Mouse (Mus musculus): ENCODE measurements at regions not wholly inside any gene's neighbourhood (a gene's known extent, or its start where the extent isn't known, plus 50 kb on each side); places are given as distances from the start of the nearest gene placed in this dataset.

DNA sequence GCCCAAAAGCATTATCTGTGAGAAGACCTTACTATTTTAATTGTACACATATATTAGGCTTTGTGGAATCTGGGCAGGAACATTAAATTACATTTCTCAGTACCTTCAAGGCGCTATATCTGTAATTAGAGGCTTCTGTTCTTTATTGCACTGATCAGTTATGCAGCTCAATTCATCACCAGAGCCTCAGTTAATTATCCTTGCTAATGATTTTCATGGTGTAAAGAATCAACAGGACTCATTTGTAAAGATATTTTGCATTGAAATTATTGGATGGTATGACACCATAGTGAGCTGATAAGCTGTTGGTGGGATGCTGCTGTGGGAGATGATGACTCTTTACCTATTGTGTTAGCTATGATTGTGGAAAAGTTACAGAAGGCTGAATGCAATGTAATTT lies 1490.9 kb upstream of the Slc39a10 start:
- DNase-seq (ENCODE audit: low spot score), result no peak

DNA sequence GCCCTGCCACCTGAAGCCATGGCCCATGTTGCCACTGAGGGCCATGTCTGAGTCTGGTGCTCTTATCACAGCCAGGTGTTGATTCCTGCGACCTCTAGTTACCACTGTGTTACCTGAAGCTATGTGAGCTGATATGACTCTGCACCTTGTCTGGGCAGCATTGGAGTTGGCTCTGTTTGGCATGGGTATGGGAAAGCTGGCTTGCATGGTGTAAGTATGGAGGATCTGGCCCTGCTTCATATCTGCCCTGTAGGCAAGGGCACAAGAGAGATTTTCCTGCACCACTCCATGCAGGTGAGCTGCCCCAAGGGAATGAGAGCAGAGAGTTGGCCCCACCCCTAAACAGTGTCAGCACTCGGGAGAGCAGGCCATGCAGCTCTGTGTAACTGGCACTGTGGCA lies 1487.5 kb upstream of the Slc39a10 start:
- DNase-seq (ENCODE audit: low spot score), result no peak

DNA sequence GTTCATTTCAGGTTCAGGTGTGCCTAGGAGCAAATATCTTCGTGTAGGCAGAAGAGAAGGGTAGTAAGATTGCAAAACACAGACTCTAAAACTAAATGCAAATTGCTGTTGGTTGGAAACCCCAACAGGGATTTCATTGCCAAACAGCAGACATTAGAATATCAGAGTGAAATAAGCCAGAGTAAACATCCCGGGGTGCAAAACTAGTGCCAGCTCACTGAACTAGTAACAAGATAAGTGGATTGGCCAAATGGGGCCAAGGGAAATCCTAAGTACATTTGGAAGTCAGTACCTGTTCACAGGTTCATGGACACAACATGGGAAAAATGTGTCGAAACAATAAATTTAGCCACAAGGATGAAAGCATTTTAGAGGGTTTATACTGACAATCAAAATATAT lies 1458.8 kb upstream of the Slc39a10 start:
- no peak for DNase-seq (ENCODE audit: low spot score)

DNA sequence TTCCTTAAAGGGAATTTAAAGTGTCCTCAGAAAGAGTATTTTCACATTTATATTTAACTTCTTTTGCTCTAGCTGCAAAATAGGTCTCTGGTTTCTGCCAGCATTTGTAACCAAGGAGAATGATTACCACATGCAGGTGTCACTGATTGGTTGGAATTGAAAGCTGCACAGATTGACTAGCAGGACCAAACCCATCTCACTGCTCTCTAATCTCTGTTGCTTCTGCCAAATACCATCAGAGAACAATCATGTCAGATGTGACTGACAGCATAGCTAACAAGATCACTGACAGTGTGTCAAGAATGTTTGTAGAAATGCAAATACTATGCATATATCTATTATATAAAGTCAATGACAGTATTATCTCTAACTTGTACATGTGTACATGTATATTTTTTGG lies 1450.3 kb upstream of the Slc39a10 start:
- peak; percentile 7 for DNase-seq (ENCODE audit: low spot score)
